Mouse (Mus musculus) kidney, adult 2 months (tissue): ENCODE results near the gene Dnajb2.

ENCODE experiments used
- CTCF ChIP-seq: fragments of 200-500 bp; conservative IDR thresholded peaks from 2 replicates; pipeline ENCODE4 v1.5.1; 2011; ENCODE audit warnings: low read depth, mild to moderate bottlenecking, control low read depth, low read length, moderate library complexity, mixed read lengths; ENCODE audit not compliant: insufficient read depth, insufficient read length
- POLR2A ChIP-seq: fragments of 200-500 bp; IDR thresholded peaks from one replicate; pipeline ENCODE4 v1.6.1; 2011; ENCODE audit warnings: low read depth, low read length, control low read depth

- TF ChIP-seq CTCF (no peak), POLR2A (no peak)
Measured at GRCm38 (mm10) chr1:75221538-75221937, 14.7 kb upstream of the Dnajb2 start.
